Mouse (Mus musculus): ENCODE measurements around the gene Tiam1.

Gene Tiam1

GRCm38 (mm10) chr16:90047841-90048240 is 95.7 kb downstream of the Tiam1 start:
- DNase-seq (ENCODE audit: low read depth): peak; percentile 73

GRCm38 (mm10) chr16:90046494-90047158 is 96.9 kb downstream of the Tiam1 start:
- no peak for DNase-seq (ENCODE audit: low read depth)

GRCm38 (mm10) chr16:90045611-90046010 is 98.0 kb downstream of the Tiam1 start:
- no peak for DNase-seq (ENCODE audit: low read depth)

- peak; percentile 93 for DNase-seq (ENCODE audit: low read depth)
Observed at GRCm38 (mm10) chr16:90044004-90044754, 99.4 kb downstream of the Tiam1 start.

GRCm38 (mm10) chr16:90042874-90043273 is 100.7 kb downstream of the Tiam1 start:
- DNase-seq (ENCODE audit: low read depth): no peak

- no peak for DNase-seq (ENCODE audit: low read depth)
Observed at GRCm38 (mm10) chr16:90042386-90042785, 101.2 kb downstream of the Tiam1 start.

GRCm38 (mm10) chr16:90040771-90041364 is 102.7 kb downstream of the Tiam1 start:
- peak; percentile 44 for DNase-seq (ENCODE audit: low read depth)

GRCm38 (mm10) chr16:90035595-90036110 is 107.9 kb downstream of the Tiam1 start:
- DNase-seq (ENCODE audit: low read depth): no peak

GRCm38 (mm10) chr16:90030355-90030754 is 113.2 kb downstream of the Tiam1 start:
- DNase-seq (ENCODE audit: low read depth): peak; percentile 45

- DNase-seq (ENCODE audit: low read depth): no peak
Observed at GRCm38 (mm10) chr16:90027886-90028285, 115.7 kb downstream of the Tiam1 start.

- no peak for DNase-seq (ENCODE audit: low read depth)
Observed at GRCm38 (mm10) chr16:90025526-90026172, 117.9 kb downstream of the Tiam1 start.

GRCm38 (mm10) chr16:90023665-90024010 is 119.9 kb downstream of the Tiam1 start:
- DNase-seq (ENCODE audit: low read depth): no peak

- no peak for DNase-seq (ENCODE audit: low read depth)
Observed at GRCm38 (mm10) chr16:90022932-90023664, 120.5 kb downstream of the Tiam1 start.

GRCm38 (mm10) chr16:90016046-90016445 is 127.5 kb downstream of the Tiam1 start:
- DNase-seq (ENCODE audit: low read depth): no peak

- DNase-seq (ENCODE audit: low read depth): no peak
Observed at GRCm38 (mm10) chr16:90014596-90014995, 129.0 kb downstream of the Tiam1 start.

- no peak for DNase-seq (ENCODE audit: low read depth)
Observed at GRCm38 (mm10) chr16:90011521-90012181, 131.9 kb downstream of the Tiam1 start.

GRCm38 (mm10) chr16:90008504-90008903 is 135.1 kb downstream of the Tiam1 start:
- no peak for DNase-seq (ENCODE audit: low read depth)

- DNase-seq (ENCODE audit: low read depth): no peak
Observed at GRCm38 (mm10) chr16:90007391-90007977, 136.1 kb downstream of the Tiam1 start.

GRCm38 (mm10) chr16:90003556-90003955 is 140.0 kb downstream of the Tiam1 start:
- DNase-seq (ENCODE audit: low read depth): no peak

- DNase-seq (ENCODE audit: low read depth): no peak
Observed at GRCm38 (mm10) chr16:89995155-89995554, 148.4 kb downstream of the Tiam1 start.
